Mouse (Mus musculus) stomach, embryonic 16.5 days (tissue): ENCODE measurements around the gene Arap1. TPM values are rescaled to one million over a fixed set of nuclear protein-coding genes. Genes with fewer than 3 reads are reported as not detected.

Experiments
- ATAC-seq: fragments of 200-750 bp; cut with Nextera tagmentation; 2 replicates; pipeline ENCODE4 v1.8.0; 2017; ENCODE audit warnings: moderate number of reproducible peaks, moderate TSS enrichment; ENCODE audit not compliant: insufficient read depth, low FRiP score
- H3K27ac ChIP-seq: fragments of 300-500 bp; sonication (generic); 2 replicates; pipeline ENCODE4 v1.5.1; 2014; ENCODE audit warnings: low read length
- H3K27me3 ChIP-seq: fragments of 300-500 bp; sonication (generic); 2 replicates; pipeline ENCODE4 v1.6.1; 2014; ENCODE audit warnings: low read length, control low read depth, mixed read lengths; ENCODE audit not compliant: control insufficient read depth, insufficient read depth
- H3K36me3 ChIP-seq: fragments of 300-500 bp; sonication (generic); 2 replicates; pipeline ENCODE4 v1.6.1; 2014; ENCODE audit warnings: low read length; ENCODE audit not compliant: control insufficient read depth, insufficient read depth
- H3K4me1 ChIP-seq: fragments of 300-500 bp; sonication (generic); 2 replicates; pipeline ENCODE4 v1.6.1; 2014; ENCODE audit warnings: low read length, control low read depth, mixed read lengths; ENCODE audit not compliant: control insufficient read depth, insufficient read depth
- H3K4me2 ChIP-seq: fragments of 300-500 bp; sonication (generic); 2 replicates; pipeline ENCODE4 v1.6.1; 2014; ENCODE audit warnings: low read depth, low read length, mixed read lengths
- H3K4me3 ChIP-seq: fragments of 300-500 bp; sonication (generic); replicated peaks from 2 replicates; pipeline ENCODE4 v1.5.1; 2014; ENCODE audit warnings: mild to moderate bottlenecking, low read length
- H3K9ac ChIP-seq: fragments of 300-500 bp; sonication (generic); 2 replicates; pipeline ENCODE4 v1.6.1; 2014; ENCODE audit warnings: low read length
- H3K9me3 ChIP-seq: fragments of 300-500 bp; sonication (generic); replicated peaks from 2 replicates; pipeline ENCODE4 v1.6.1; 2016; ENCODE audit warnings: low read length, control low read depth; ENCODE audit not compliant: control insufficient read depth
- WGBS: fragments of 180-500 bp; shearing (Covaris S2); extraction: QIAGEN DNeasy Blood & Tissue Kit; methylation state at CpG from one replicate; pipeline ENCODE4 v1.1.7; 2014; 5-methylcytosine and 5-hydroxymethylcytosine counted together
- polyA plus RNA-seq: library from polyadenylated mRNA; unstranded; fragments of >200 nt; fragmentation: Nextera tagmentation; extraction: Ambion mirVana; gene quantifications from 2 replicates; pipeline ENCODE4 v1.2.1, GENCODE M21; 2015

Gene Arap1
- polyA plus RNA-seq, 1 experiment from 2014 or later, result 105 TPM

DNA sequence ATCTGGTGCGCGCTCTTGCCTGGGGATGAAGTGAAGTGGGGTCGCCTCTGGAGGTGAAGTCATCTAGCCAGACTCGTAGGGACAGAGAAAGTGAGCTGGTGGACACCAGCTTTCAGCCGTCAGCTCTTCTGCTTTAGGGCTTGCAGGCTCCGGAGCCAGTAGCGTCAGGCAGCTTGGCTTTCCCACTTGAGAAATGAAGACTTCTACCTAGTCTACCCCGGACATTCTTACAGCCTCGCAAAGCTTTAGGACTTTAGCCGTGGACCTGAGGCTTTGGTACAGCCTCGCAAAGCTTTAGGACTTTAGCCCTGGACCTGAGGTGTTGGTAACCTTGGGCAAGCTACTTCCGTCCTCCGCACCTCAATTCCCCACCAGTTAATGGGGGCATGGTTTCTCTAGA lies 445 bp downstream of the Arap1 start:
- no peak for ATAC-seq
- 0 out of 2 replicates have a peak, but pooled peaks cover 3% of the 10 kb centered on the region for H3K36me3 ChIP-seq

DNA sequence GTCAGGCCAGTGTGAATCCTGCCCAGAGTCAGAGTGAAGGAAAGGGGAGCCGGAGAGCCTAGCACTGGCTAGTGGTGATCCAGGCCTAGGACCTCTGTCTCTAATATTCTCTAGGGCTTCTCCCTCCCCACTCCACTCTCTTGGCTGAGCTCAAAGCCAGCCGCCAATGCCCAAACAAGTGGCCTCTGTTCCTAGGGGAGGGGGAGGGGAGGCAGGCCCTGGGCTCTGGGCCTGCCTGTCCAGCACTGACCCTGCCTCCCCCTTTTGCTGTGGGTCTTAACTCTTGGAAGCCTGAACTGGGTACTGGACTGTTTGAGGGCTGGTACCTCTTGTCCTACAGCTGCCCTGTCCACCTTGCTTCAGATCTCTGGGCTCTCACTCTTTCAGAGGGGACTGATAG lies 2.0 kb downstream of the Arap1 start:
- ATAC-seq, result no peak
- H3K27me3 ChIP-seq, result no peaks in the 10 kb centered on the region
- no peaks in the 10 kb centered on the region for H3K36me3 ChIP-seq
- no peak overlapping the region for H3K4me2 ChIP-seq
- H3K9me3 ChIP-seq, result no peaks in the 10 kb centered on the region
- H3K9ac ChIP-seq, result 0 out of 2 replicates have a peak overlapping the region, but pooled peaks have one; percentile 12
- 61% methylated on average over 2 of the region's 2 CpGs for WGBS
- peaks cover 15% of the 10 kb centered on the region for H3K4me1 ChIP-seq
- H3K4me3 ChIP-seq, result no peak overlapping the region
- H3K27ac ChIP-seq, result no peak overlapping the region

More for the DNA sequence above, 445 bp downstream of the Arap1 start:
- Histone ChIP-seq H3K4me2 (peak overlapping the region; percentile 94), H3K27ac (peak overlapping the region; percentile 18; the same call in 1 of the 2 replicates), H3K4me1 (peaks cover 15% of the 10 kb centered on the region), H3K4me3 (peak overlapping the region; percentile 64), H3K9ac (peak overlapping the region; percentile 71), H3K27me3 (no peaks in the 10 kb centered on the region), H3K9me3 (no peaks in the 10 kb centered on the region)
- 6% methylated on average over 13 of the region's 13 CpGs for WGBS

GRCm38 (mm10) chr7:101352404-101352803 lies 4.5 kb downstream of the Arap1 start:
- H3K9ac ChIP-seq, result no peak overlapping the region
- H3K4me3 ChIP-seq, result no peak overlapping the region
- peaks cover 12% of the 10 kb centered on the region for H3K4me1 ChIP-seq
- ATAC-seq, result no peak
- no peaks in the 10 kb centered on the region for H3K36me3 ChIP-seq
- no peak overlapping the region for H3K27ac ChIP-seq
- no peak overlapping the region for H3K4me2 ChIP-seq
- no peaks in the 10 kb centered on the region for H3K27me3 ChIP-seq
- no peaks in the 10 kb centered on the region for H3K9me3 ChIP-seq
- WGBS, result 79% methylated on average over 4 of the region's 4 CpGs

DNA sequence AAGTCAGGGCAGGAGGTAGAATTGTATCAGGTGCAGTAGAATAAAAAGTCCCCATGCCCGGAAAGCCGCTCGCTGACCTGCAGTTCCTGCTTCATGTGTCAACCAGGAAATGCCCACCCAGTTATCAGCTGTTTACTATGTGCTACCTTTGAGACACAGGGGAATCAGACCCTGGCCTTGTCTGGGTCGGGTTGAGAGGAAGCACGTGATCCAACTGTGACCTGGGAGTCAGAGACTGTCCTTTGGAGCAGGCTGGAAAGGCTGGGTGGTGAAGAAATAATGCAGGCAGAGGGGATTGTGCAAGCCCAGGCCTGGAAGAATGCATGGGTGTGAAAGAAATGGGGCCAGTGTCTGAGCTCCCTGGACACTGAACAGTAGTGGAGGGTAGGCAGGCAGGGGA lies 6.6 kb downstream of the Arap1 start:
- ATAC-seq, result peak; percentile 57
- Histone ChIP-seq H3K4me3 (no peak overlapping the region), H3K4me2 (no peak overlapping the region), H3K9ac (no peak overlapping the region), H3K4me1 (peaks cover 3% of the 10 kb centered on the region), H3K27ac (peak overlapping the region; percentile 49), H3K36me3 (no peaks in the 10 kb centered on the region), H3K9me3 (no peaks in the 10 kb centered on the region), H3K27me3 (no peaks in the 10 kb centered on the region)
- WGBS, result 51% methylated on average over 5 of the region's 5 CpGs

DNA sequence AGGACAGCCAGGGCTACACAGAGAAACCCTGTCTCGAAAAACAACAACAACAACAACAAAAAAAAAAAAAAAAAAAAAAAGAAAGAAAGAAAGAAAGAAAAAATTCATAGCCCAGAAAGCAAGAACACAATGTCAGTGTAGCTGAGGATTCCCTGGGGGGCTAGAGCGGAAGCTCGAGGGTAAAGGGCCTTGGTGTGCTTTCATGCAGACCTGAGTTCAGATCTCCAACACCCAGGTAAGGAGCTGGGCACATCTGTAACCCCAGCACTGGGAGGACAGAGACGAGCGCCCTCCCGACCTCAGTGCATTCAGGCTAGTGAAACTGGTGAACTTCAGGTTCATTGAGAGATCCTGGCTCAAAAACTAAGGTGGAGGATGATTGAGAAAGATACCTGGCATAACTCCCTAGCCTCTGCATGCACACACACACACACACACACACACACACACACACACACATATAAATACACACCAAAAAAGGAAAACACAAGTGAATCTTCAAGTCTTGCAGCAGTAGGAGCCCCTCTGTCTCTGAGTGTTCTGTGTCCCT lies 7.8 kb downstream of the Arap1 start:
- no peak overlapping the region for H3K27ac ChIP-seq
- no peaks in the 10 kb centered on the region for H3K27me3 ChIP-seq
- no peak overlapping the region for H3K4me2 ChIP-seq
- H3K4me1 ChIP-seq, result peaks cover 3% of the 10 kb centered on the region; the same call in 1 of the 2 replicates
- no peak overlapping the region for H3K4me3 ChIP-seq
- ATAC-seq, result no peak
- no peaks in the 10 kb centered on the region for H3K36me3 ChIP-seq
- H3K9ac ChIP-seq, result no peak overlapping the region
- WGBS, result 90% methylated on average over 6 of the region's 6 CpGs
- no peaks in the 10 kb centered on the region for H3K9me3 ChIP-seq

GRCm38 (mm10) chr7:101356868-101357267 lies 9.0 kb downstream of the Arap1 start:
- Histone ChIP-seq H3K9ac (no peak overlapping the region), H3K9me3 (no peaks in the 10 kb centered on the region), H3K4me2 (no peak overlapping the region), H3K4me1 (peaks cover 9% of the 10 kb centered on the region), H3K36me3 (no peaks in the 10 kb centered on the region), H3K27ac (no peak overlapping the region), H3K4me3 (no peak overlapping the region), H3K27me3 (no peaks in the 10 kb centered on the region)
- no peak for ATAC-seq
- 65% methylated on average over 3 of the region's 3 CpGs for WGBS

- H3K9ac ChIP-seq, result peak overlapping the region; percentile 10; the same call in 1 of the 2 replicates
- ATAC-seq, result no peak
- no peak overlapping the region for H3K4me2 ChIP-seq
- peaks cover 12% of the 10 kb centered on the region; the same call in 1 of the 2 replicates for H3K4me1 ChIP-seq
- no peak overlapping the region for H3K4me3 ChIP-seq
- no peaks in the 10 kb centered on the region for H3K36me3 ChIP-seq
- H3K27ac ChIP-seq, result no peak overlapping the region
- H3K9me3 ChIP-seq, result no peaks in the 10 kb centered on the region
- H3K27me3 ChIP-seq, result no peaks in the 10 kb centered on the region
- WGBS, result 65% methylated on average over 3 of the region's 3 CpGs
Measured at GRCm38 (mm10) chr7:101360406-101360805, 12.5 kb downstream of the Arap1 start.

DNA sequence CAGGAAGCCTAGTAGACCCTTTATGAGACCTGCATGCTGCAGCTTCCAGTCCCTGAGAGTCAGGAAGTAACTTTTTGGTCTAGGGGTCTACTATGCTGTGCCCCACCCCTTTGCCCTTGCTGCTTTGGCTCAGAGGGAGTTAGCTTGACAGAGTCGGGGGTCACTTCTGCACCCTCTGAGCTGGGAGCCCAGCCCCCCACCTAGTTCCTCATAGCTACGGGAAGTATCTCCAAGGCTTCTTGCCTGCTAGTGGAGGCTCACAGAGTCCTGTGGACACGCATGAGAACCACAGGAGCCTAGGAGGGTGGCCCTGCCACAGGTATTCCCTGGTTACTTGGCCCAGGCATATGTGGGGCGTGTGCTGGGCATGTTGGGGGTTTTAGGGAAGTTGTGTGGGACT lies 13.2 kb downstream of the Arap1 start:
- Histone ChIP-seq H3K4me2 (no peak overlapping the region), H3K4me1 (peaks cover 12% of the 10 kb centered on the region; the same call in 1 of the 2 replicates), H3K9ac (0 out of 2 replicates have a peak overlapping the region, but pooled peaks have one; percentile 10), H3K36me3 (no peaks in the 10 kb centered on the region), H3K4me3 (no peak overlapping the region), H3K9me3 (no peaks in the 10 kb centered on the region), H3K27ac (no peak overlapping the region), H3K27me3 (no peaks in the 10 kb centered on the region)
- WGBS, result 75% methylated on average over 4 of the region's 4 CpGs
- no peak for ATAC-seq

GRCm38 (mm10) chr7:101361767-101362166 lies 13.9 kb downstream of the Arap1 start:
- no peaks in the 10 kb centered on the region for H3K27me3 ChIP-seq
- 42% methylated on average over 4 of the region's 4 CpGs for WGBS
- H3K4me2 ChIP-seq, result no peak overlapping the region
- ATAC-seq, result peak; percentile 55; the same call in 1 of the 2 replicates
- H3K9me3 ChIP-seq, result no peaks in the 10 kb centered on the region
- no peak overlapping the region for H3K4me3 ChIP-seq
- 0 out of 2 replicates have a peak overlapping the region, but pooled peaks have one; percentile 26 for H3K27ac ChIP-seq
- peak overlapping the region; percentile 34; the same call in 1 of the 2 replicates for H3K9ac ChIP-seq
- H3K36me3 ChIP-seq, result no peaks in the 10 kb centered on the region
- H3K4me1 ChIP-seq, result peaks cover 12% of the 10 kb centered on the region; the same call in 1 of the 2 replicates
